Mouse (Mus musculus) gastrocnemius, postnatal 36 days (tissue): ENCODE results near the gene Fam120a. TPM values are rescaled to one million over a fixed set of nuclear protein-coding genes. Genes with fewer than 3 reads are reported as not detected.

Experiments used
- DNase-seq, 2 experiments: peaks; one replicate each; pipeline ENCODE4 v3.0.0; 2022
- intact Hi-C: fragments of 180-260 bp; cut with DNase I; formaldehyde crosslinking; loops from one replicate; pipeline ENCODE4 v1.15.1; 2025
- total RNA-seq, 2 experiments: library from RNA; stranded (reverse); gene quantifications; 2 replicates each; pipeline ENCODE4 v1.2.3; 2021

Gene Fam120a
- total RNA-seq, 2 experiments from 2014 or later: 99.8 to 105 TPM

GRCm38 (mm10) chr13:48863556-48863955 is 104.3 kb downstream of the Fam120a start:
- intact Hi-C loops: no loop called here
- no peak for DNase-seq

- no peak for DNase-seq
- intact Hi-C loops: no loop called here
These were observed 105.9 kb downstream of the Fam120a start for GRCm38 (mm10) chr13:48861913-48862312.

- intact Hi-C loops: no loop called here
- no peak for DNase-seq
These were observed 109.0 kb downstream of the Fam120a start for GRCm38 (mm10) chr13:48858779-48859178.

GRCm38 (mm10) chr13:48858054-48858453 is 109.8 kb downstream of the Fam120a start:
- DNase-seq: no peak
- intact Hi-C loops: no loop called here

- no peak for DNase-seq
- intact Hi-C loops: no loop called here
These were observed 110.4 kb downstream of the Fam120a start for GRCm38 (mm10) chr13:48857246-48857932.

GRCm38 (mm10) chr13:48853947-48854346 is 113.9 kb downstream of the Fam120a start:
- DNase-seq: no peak
- intact Hi-C loops: no loop called here

- intact Hi-C loops: no loop called here
- no peak for DNase-seq
These were observed 114.3 kb downstream of the Fam120a start for GRCm38 (mm10) chr13:48853475-48853874.

- no peak for DNase-seq
- intact Hi-C loops: no loop called here
These were observed 115.0 kb downstream of the Fam120a start for GRCm38 (mm10) chr13:48852859-48853258.

GRCm38 (mm10) chr13:48851719-48852118 is 116.1 kb downstream of the Fam120a start:
- DNase-seq: no peak
- intact Hi-C loops: no loop called here

GRCm38 (mm10) chr13:48850771-48851170 is 117.0 kb downstream of the Fam120a start:
- intact Hi-C loops: no loop called here
- DNase-seq: no peak

- no peak for DNase-seq
- intact Hi-C loops: no loop called here
These were observed 117.5 kb downstream of the Fam120a start for GRCm38 (mm10) chr13:48850326-48850725.

GRCm38 (mm10) chr13:48849155-48849554 is 118.7 kb downstream of the Fam120a start:
- DNase-seq: no peak
- intact Hi-C loops: no loop called here

GRCm38 (mm10) chr13:48845308-48845707 is 122.5 kb downstream of the Fam120a start:
- intact Hi-C loops: no loop called here
- no peak for DNase-seq

GRCm38 (mm10) chr13:48843530-48843929 is 124.3 kb downstream of the Fam120a start:
- DNase-seq: no peak
- intact Hi-C loops: no loop called here

GRCm38 (mm10) chr13:48841905-48842592 is 125.8 kb downstream of the Fam120a start:
- no peak for DNase-seq
- intact Hi-C loops: no loop called here

GRCm38 (mm10) chr13:48838284-48838683 is 129.5 kb downstream of the Fam120a start:
- intact Hi-C loops: no loop called here
- DNase-seq: no peak

- intact Hi-C loops: no loop called here
- DNase-seq: no peak
These were observed 130.3 kb downstream of the Fam120a start for GRCm38 (mm10) chr13:48837537-48837936.

- no peak for DNase-seq
- intact Hi-C loops: no loop called here
These were observed 137.1 kb downstream of the Fam120a start for GRCm38 (mm10) chr13:48830528-48831250.

- intact Hi-C loops: no loop called here
- DNase-seq: no peak
These were observed 138.0 kb downstream of the Fam120a start for GRCm38 (mm10) chr13:48829780-48830179.
